Mouse (Mus musculus): ENCODE measurements at regions not wholly inside any gene's neighbourhood (a gene's known extent, or its start where the extent isn't known, plus 50 kb on each side); places are given as distances from the start of the nearest gene placed in this dataset.

GRCm38 (mm10) chr16:7795561-7795960 lies 629.4 kb downstream of the Tmem114 start:
- Histone ChIP-seq H3K79me2 (ENCODE audit: control insufficient read depth, insufficient read depth) (no peaks in the 10 kb centered on the region), H3K4me3 (no peak overlapping the region), H3ac (ENCODE audit: control insufficient read depth, insufficient read length) (no peak overlapping the region)

GRCm38 (mm10) chr16:7792521-7792920 lies 632.4 kb downstream of the Tmem114 start:
- Histone ChIP-seq H3K79me2 (ENCODE audit: control insufficient read depth, insufficient read depth) (no peaks in the 10 kb centered on the region), H3K4me3 (no peak overlapping the region), H3K36me3 (ENCODE audit: control insufficient read depth, insufficient read depth) (no peaks in the 10 kb centered on the region), H3ac (ENCODE audit: control insufficient read depth, insufficient read length) (no peak overlapping the region), H3K4me2 (ENCODE audit: low read depth) (no peak overlapping the region), H3K27me3 (ENCODE audit: control insufficient read depth, insufficient read depth, insufficient read length) (no peaks in the 10 kb centered on the region)
- no peak for TF ChIP-seq REST (IDR thresholded peaks at IDR 0.05; ENCODE audit: insufficient read depth, insufficient read length)
- TF ChIP-seq MYOD1 (IDR thresholded peaks at IDR 0.05; ENCODE audit: control insufficient read depth in 1 of 3, insufficient read length in 2 of 3, low read depth in 2 of 3): no peak
- no peak for TF ChIP-seq MAX (IDR thresholded peaks at IDR 0.05; ENCODE audit: low read depth)
- TF ChIP-seq USF1 (IDR thresholded peaks at IDR 0.05; ENCODE audit: low read depth): no peak
- no peak for TF ChIP-seq SRF (IDR thresholded peaks at IDR 0.05; ENCODE audit: control insufficient read depth, insufficient read length, low read depth)
- TF ChIP-seq POLR2A (IDR thresholded peaks at IDR 0.05; ENCODE audit: insufficient read length, low read depth): no peak
- TF ChIP-seq CEBPB (IDR thresholded peaks at IDR 0.05; ENCODE audit: insufficient read depth, poor library complexity, severe bottlenecking): no peak
- TF ChIP-seq POLR2AphosphoS2 (IDR thresholded peaks at IDR 0.05; ENCODE audit: insufficient read length, low read depth): no peak
- no peak for TF ChIP-seq E2F4 (IDR thresholded peaks at IDR 0.05; ENCODE audit: insufficient read depth)
- no peak for TF ChIP-seq TCF12 (IDR thresholded peaks at IDR 0.05; ENCODE audit: insufficient read depth, poor library complexity, severe bottlenecking)
- no peak for TF ChIP-seq MYOG (IDR thresholded peaks at IDR 0.05; ENCODE audit: control insufficient read depth in 1 of 3, insufficient read depth in 1 of 3, insufficient read length in 2 of 3, low read depth in 2 of 3)
- no peak for TF ChIP-seq TCF3 (IDR thresholded peaks at IDR 0.05; ENCODE audit: insufficient read length, low read depth)

More at GRCm38 (mm10) chr16:7795561-7795960, 629.4 kb downstream of the Tmem114 start:
- H3K36me3 ChIP-seq (ENCODE audit: control insufficient read depth, insufficient read depth): no peaks in the 10 kb centered on the region
- TF ChIP-seq MAX (IDR thresholded peaks at IDR 0.05; ENCODE audit: low read depth) (no peak), POLR2A (IDR thresholded peaks at IDR 0.05; ENCODE audit: insufficient read length, low read depth) (no peak), USF1 (IDR thresholded peaks at IDR 0.05; ENCODE audit: low read depth) (no peak), REST (IDR thresholded peaks at IDR 0.05; ENCODE audit: insufficient read depth, insufficient read length) (no peak), TCF12 (IDR thresholded peaks at IDR 0.05; ENCODE audit: insufficient read depth, poor library complexity, severe bottlenecking) (no peak), TCF3 (IDR thresholded peaks at IDR 0.05; ENCODE audit: insufficient read length, low read depth) (no peak), MYOG (IDR thresholded peaks at IDR 0.05; ENCODE audit: control insufficient read depth in 1 of 3, insufficient read depth in 1 of 3, insufficient read length in 2 of 3, low read depth in 2 of 3) (no peak), MYOD1 (IDR thresholded peaks at IDR 0.05; ENCODE audit: control insufficient read depth in 1 of 3, insufficient read length in 2 of 3, low read depth in 2 of 3) (no peak), POLR2AphosphoS2 (IDR thresholded peaks at IDR 0.05; ENCODE audit: insufficient read length, low read depth) (no peak), E2F4 (IDR thresholded peaks at IDR 0.05; ENCODE audit: insufficient read depth) (no peak), CEBPB (IDR thresholded peaks at IDR 0.05; ENCODE audit: insufficient read depth, poor library complexity, severe bottlenecking) (no peak), SRF (IDR thresholded peaks at IDR 0.05; ENCODE audit: control insufficient read depth, insufficient read length, low read depth) (no peak)
- H3K4me2 ChIP-seq (ENCODE audit: low read depth): no peak overlapping the region
- H3K27me3 ChIP-seq (ENCODE audit: control insufficient read depth, insufficient read depth, insufficient read length): no peaks in the 10 kb centered on the region

GRCm38 (mm10) chr16:7790260-7790659 lies 634.7 kb downstream of the Tmem114 start:
- Histone ChIP-seq H3K4me3 (no peak overlapping the region), H3ac (ENCODE audit: control insufficient read depth, insufficient read length) (no peak overlapping the region), H3K79me2 (ENCODE audit: control insufficient read depth, insufficient read depth) (no peaks in the 10 kb centered on the region), H3K36me3 (ENCODE audit: control insufficient read depth, insufficient read depth) (no peaks in the 10 kb centered on the region), H3K27me3 (ENCODE audit: control insufficient read depth, insufficient read depth, insufficient read length) (no peaks in the 10 kb centered on the region), H3K4me2 (ENCODE audit: low read depth) (no peak overlapping the region)
- TF ChIP-seq USF1 (IDR thresholded peaks at IDR 0.05; ENCODE audit: low read depth) (no peak), MYOG (IDR thresholded peaks at IDR 0.05; ENCODE audit: control insufficient read depth in 1 of 3, insufficient read depth in 1 of 3, insufficient read length in 2 of 3, low read depth in 2 of 3) (no peak), E2F4 (IDR thresholded peaks at IDR 0.05; ENCODE audit: insufficient read depth) (no peak), REST (IDR thresholded peaks at IDR 0.05; ENCODE audit: insufficient read depth, insufficient read length) (no peak), POLR2AphosphoS2 (IDR thresholded peaks at IDR 0.05; ENCODE audit: insufficient read length, low read depth) (no peak)

- H3K4me3 ChIP-seq: no peak overlapping the region
- H3K4me2 ChIP-seq (ENCODE audit: low read depth): no peak overlapping the region
- no peak overlapping the region for H3ac ChIP-seq (ENCODE audit: control insufficient read depth, insufficient read length)
- TF ChIP-seq USF1 (IDR thresholded peaks at IDR 0.05; ENCODE audit: low read depth): no peak
- no peaks in the 10 kb centered on the region for H3K79me2 ChIP-seq (ENCODE audit: control insufficient read depth, insufficient read depth)
- H3K36me3 ChIP-seq (ENCODE audit: control insufficient read depth, insufficient read depth): no peaks in the 10 kb centered on the region
- H3K27me3 ChIP-seq (ENCODE audit: control insufficient read depth, insufficient read depth, insufficient read length): no peaks in the 10 kb centered on the region
These were observed 636.7 kb downstream of the Tmem114 start for GRCm38 (mm10) chr16:7788209-7788608.

- H3K27me3 ChIP-seq (ENCODE audit: control insufficient read depth, insufficient read depth, insufficient read length): no peaks in the 10 kb centered on the region
- H3K36me3 ChIP-seq (ENCODE audit: control insufficient read depth, insufficient read depth): no peaks in the 10 kb centered on the region
- no peak overlapping the region for H3K4me2 ChIP-seq (ENCODE audit: low read depth)
- no peak overlapping the region for H3K4me3 ChIP-seq
- no peak overlapping the region for H3ac ChIP-seq (ENCODE audit: control insufficient read depth, insufficient read length)
- H3K79me2 ChIP-seq (ENCODE audit: control insufficient read depth, insufficient read depth): no peaks in the 10 kb centered on the region
- TF ChIP-seq POLR2AphosphoS2 (IDR thresholded peaks at IDR 0.05; ENCODE audit: insufficient read length, low read depth) (no peak), MYOD1 (IDR thresholded peaks at IDR 0.05; ENCODE audit: control insufficient read depth in 1 of 3, insufficient read length in 2 of 3, low read depth in 2 of 3) (no peak), CEBPB (IDR thresholded peaks at IDR 0.05; ENCODE audit: insufficient read depth, poor library complexity, severe bottlenecking) (no peak)
These were observed 643.4 kb downstream of the Tmem114 start for GRCm38 (mm10) chr16:7781506-7781905.

Measured in myocyte (in vitro differentiated cells).